Mouse (Mus musculus) MEL (cell line): ENCODE results near the gene Zbtb8os. TPM values are rescaled to one million over a fixed set of nuclear protein-coding genes. Genes with fewer than 3 reads are reported as not detected.
A peak's percentile ranks its signal among the peaks of the same experiment; 100 is the strongest.

Experiments used
- DNase-seq: peaks from one replicate; pipeline ENCODE4 v3.0.0; 2011; ENCODE audit warnings: low read depth, low spot score
- H3K27ac ChIP-seq: 2 replicates; pipeline ENCODE4 v1.5.1; 2012; ENCODE audit warnings: low read depth, mild to moderate bottlenecking, control low read depth, low read length, moderate library complexity; ENCODE audit not compliant: control insufficient read depth
- H3K27me3 ChIP-seq, 2 experiments: fragments of 150-350 bp in 1 of 2; sonication (generic) in 1 of 2; 2 replicates each; pipeline ENCODE4 v1.6.1; 2012; ENCODE audit warnings: low read length in 2 of 2, mild to moderate bottlenecking in 2 of 2, improper control_type of control experiment in 1 of 2, moderate library complexity in 1 of 2; ENCODE audit not compliant: insufficient read depth in 2 of 2, control insufficient read depth in 1 of 2
- H3K36me3 ChIP-seq, 2 experiments: 2 replicates each; pipeline ENCODE4 v1.6.1; 2012 to 2014; ENCODE audit warnings: low read length in 2 of 2, improper control_type of control experiment in 1 of 2, inconsistent platforms in 1 of 2, mild to moderate bottlenecking in 1 of 2; ENCODE audit not compliant: insufficient read depth in 2 of 2, control insufficient read depth in 1 of 2
- H3K4me1 ChIP-seq, 2 experiments: fragments of 150-350 bp in 1 of 2; sonication (generic) in 1 of 2; 2 replicates each; pipeline ENCODE4 v1.6.1; 2012; ENCODE audit warnings: low read length in 2 of 2, improper control_type of control experiment in 1 of 2, mild to moderate bottlenecking in 1 of 2; ENCODE audit not compliant: insufficient read depth in 2 of 2, control insufficient read depth in 1 of 2
- H3K4me3 ChIP-seq, 2 experiments: fragments of 150-350 bp in 1 of 2; sonication (generic) in 1 of 2; 2 replicates each; pipeline ENCODE4 v1.5.1; 2012; ENCODE audit warnings: low read depth in 2 of 2, low read length in 2 of 2, mild to moderate bottlenecking in 2 of 2, moderate library complexity in 2 of 2, control low read depth in 1 of 2, improper control_type of control experiment in 1 of 2; ENCODE audit not compliant: control insufficient read depth in 1 of 2, insufficient read depth in 1 of 2
- H3K79me2 ChIP-seq: 2 replicates; pipeline ENCODE4 v1.6.1; 2012; ENCODE audit warnings: mild to moderate bottlenecking, low read length, moderate library complexity; ENCODE audit not compliant: control insufficient read depth, poor library complexity, insufficient read depth
- H3K9ac ChIP-seq: 2 replicates; pipeline ENCODE4 v1.6.1; 2012; ENCODE audit warnings: low read depth, mild to moderate bottlenecking, control low read depth, low read length, moderate library complexity; ENCODE audit not compliant: control insufficient read depth, poor library complexity, severe bottlenecking
- H3K9me3 ChIP-seq: fragments of 150-350 bp; sonication (generic); replicated peaks from 2 replicates; pipeline ENCODE4 v1.6.1; 2012; ENCODE audit warnings: mild to moderate bottlenecking, low read length, improper control_type of control experiment, moderate library complexity; ENCODE audit not compliant: insufficient read depth
- BHLHE40 ChIP-seq: IDR thresholded peaks from 2 replicates; pipeline ENCODE4 v1.6.1; 2012; ENCODE audit warnings: low read depth, mild to moderate bottlenecking, inconsistent platforms, low read length, improper control_type of control experiment, borderline replicate concordance
- ELF1 ChIP-seq: IDR thresholded peaks from 2 replicates; pipeline ENCODE4 v1.6.1; 2014; ENCODE audit warnings: low read depth, mild to moderate bottlenecking, inconsistent platforms, low read length, improper control_type of control experiment, moderate library complexity
- EP300 ChIP-seq, 2 experiments: IDR thresholded peaks; 2 replicates each; pipeline ENCODE4 v1.6.1; 2011; ENCODE audit warnings: improper control_type of control experiment in 2 of 2, low read length in 2 of 2, low read depth in 1 of 2, mild to moderate bottlenecking in 1 of 2
- ETS1 ChIP-seq: IDR thresholded peaks from 2 replicates; pipeline ENCODE4 v1.6.1; 2012; ENCODE audit warnings: low read depth, mild to moderate bottlenecking, inconsistent platforms, low read length, improper control_type of control experiment, moderate library complexity
- GATA1 ChIP-seq: IDR thresholded peaks from 2 replicates; pipeline ENCODE4 v1.6.1; 2011; ENCODE audit warnings: low read depth, low read length, improper control_type of control experiment
- HCFC1 ChIP-seq: IDR thresholded peaks from 2 replicates; pipeline ENCODE4 v1.6.1; 2012; ENCODE audit warnings: low read depth, mild to moderate bottlenecking, inconsistent platforms, low read length, improper control_type of control experiment, moderate library complexity
- KAT2A ChIP-seq: conservative IDR thresholded peaks from 2 replicates; pipeline ENCODE4 v1.6.1; 2012; ENCODE audit warnings: low read depth, low read length, improper control_type of control experiment, inconsistent platforms
- MAX ChIP-seq: IDR thresholded peaks from 2 replicates; pipeline ENCODE4 v1.6.1; 2011; ENCODE audit warnings: low read length, improper control_type of control experiment
- MAZ ChIP-seq: IDR thresholded peaks from 2 replicates; pipeline ENCODE4 v1.6.1; 2012; ENCODE audit warnings: low read depth, mild to moderate bottlenecking, inconsistent platforms, low read length, improper control_type of control experiment
- MEF2A ChIP-seq: IDR thresholded peaks from 2 replicates; pipeline ENCODE4 v1.6.1; 2014; ENCODE audit warnings: low read depth, mild to moderate bottlenecking, inconsistent platforms, low read length, improper control_type of control experiment; ENCODE audit not compliant: poor library complexity, insufficient replicate concordance, severe bottlenecking; ENCODE audit errors: extremely low read depth
- MYB ChIP-seq: IDR thresholded peaks from 2 replicates; pipeline ENCODE4 v1.6.1; 2011; ENCODE audit warnings: mild to moderate bottlenecking, low read depth, low read length, improper control_type of control experiment
- MYC ChIP-seq: IDR thresholded peaks from 2 replicates; pipeline ENCODE4 v1.6.1; 2011; ENCODE audit warnings: low read depth, mild to moderate bottlenecking, low read length, improper control_type of control experiment, moderate library complexity
- NRF1 ChIP-seq: IDR thresholded peaks from 2 replicates; pipeline ENCODE4 v1.6.1; 2014; ENCODE audit warnings: low read depth, mild to moderate bottlenecking, inconsistent platforms, low read length, improper control_type of control experiment, moderate library complexity; ENCODE audit not compliant: poor library complexity, insufficient read depth, severe bottlenecking
- RAD21 ChIP-seq: IDR thresholded peaks from 2 replicates; pipeline ENCODE4 v1.6.1; 2011; ENCODE audit warnings: mild to moderate bottlenecking, low read depth, low read length, improper control_type of control experiment
- RCOR1 ChIP-seq: IDR thresholded peaks from 2 replicates; pipeline ENCODE4 v1.6.1; 2012; ENCODE audit warnings: low read depth, mild to moderate bottlenecking, inconsistent platforms, low read length, improper control_type of control experiment
- SMC3 ChIP-seq: IDR thresholded peaks from 2 replicates; pipeline ENCODE4 v1.6.1; 2011; ENCODE audit warnings: low read depth, low read length, improper control_type of control experiment
- TAL1 ChIP-seq: IDR thresholded peaks from 2 replicates; pipeline ENCODE4 v1.6.1; 2012; ENCODE audit warnings: mild to moderate bottlenecking, inconsistent platforms, low read length, moderate library complexity, mixed read lengths
- TCF12 ChIP-seq: IDR thresholded peaks from 2 replicates; pipeline ENCODE4 v1.6.1; 2014; ENCODE audit warnings: low read depth, mild to moderate bottlenecking, inconsistent platforms, low read length, improper control_type of control experiment, moderate library complexity
- UBTF ChIP-seq: IDR thresholded peaks from 2 replicates; pipeline ENCODE4 v1.6.1; 2012; ENCODE audit warnings: low read depth, mild to moderate bottlenecking, inconsistent platforms, low read length, improper control_type of control experiment, moderate library complexity, borderline replicate concordance; ENCODE audit not compliant: insufficient read depth
- USF1 ChIP-seq: IDR thresholded peaks from 2 replicates; pipeline ENCODE4 v1.6.1; 2014; ENCODE audit warnings: low read depth, mild to moderate bottlenecking, inconsistent platforms, low read length, improper control_type of control experiment, moderate library complexity
- USF2 ChIP-seq, 2 experiments: IDR thresholded peaks; 2 replicates each; pipeline ENCODE4 v1.6.1; 2011 to 2012; ENCODE audit warnings: improper control_type of control experiment in 2 of 2, low read length in 2 of 2, borderline replicate concordance in 1 of 2, inconsistent platforms in 1 of 2, low read depth in 1 of 2, mild to moderate bottlenecking in 1 of 2; ENCODE audit not compliant: insufficient read depth in 1 of 2
- ZC3H11A ChIP-seq: IDR thresholded peaks from 2 replicates; pipeline ENCODE4 v1.6.1; 2012; ENCODE audit warnings: low read depth, mild to moderate bottlenecking, inconsistent platforms, low read length, improper control_type of control experiment
- ZKSCAN1 ChIP-seq: IDR thresholded peaks from 2 replicates; pipeline ENCODE4 v1.6.1; 2012; ENCODE audit warnings: low read depth, mild to moderate bottlenecking, inconsistent platforms, low read length, improper control_type of control experiment, moderate library complexity
- polyA plus RNA-seq, 2 experiments: library from polyadenylated mRNA; stranded (reverse) in 1 of 2; unstranded in 1 of 2; fragments of >175 nt in 1 of 2; fragments of >200 nt in 1 of 2; gene quantifications; 2 replicates each; pipeline versions ENCODE4 v1.2.1 to v1.2.4; 2012; ENCODE audit warnings: low replicate concordance in 2 of 2, low read depth in 1 of 2; ENCODE audit not compliant: insufficient read length in 2 of 2, insufficient read depth in 1 of 2, missing spikeins in 1 of 2
- total RNA-seq: library from RNA; depleted of rRNA; stranded (reverse); fragments of 300-350 nt; gene quantifications from 2 replicates; pipeline ENCODE4 v1.2.3, GENCODE M21; 2012

Zbtb8os gene
- total and polyA plus RNA-seq, 3 experiments, result 16.7 to 22.6 TPM; not detected in 1

DNA sequence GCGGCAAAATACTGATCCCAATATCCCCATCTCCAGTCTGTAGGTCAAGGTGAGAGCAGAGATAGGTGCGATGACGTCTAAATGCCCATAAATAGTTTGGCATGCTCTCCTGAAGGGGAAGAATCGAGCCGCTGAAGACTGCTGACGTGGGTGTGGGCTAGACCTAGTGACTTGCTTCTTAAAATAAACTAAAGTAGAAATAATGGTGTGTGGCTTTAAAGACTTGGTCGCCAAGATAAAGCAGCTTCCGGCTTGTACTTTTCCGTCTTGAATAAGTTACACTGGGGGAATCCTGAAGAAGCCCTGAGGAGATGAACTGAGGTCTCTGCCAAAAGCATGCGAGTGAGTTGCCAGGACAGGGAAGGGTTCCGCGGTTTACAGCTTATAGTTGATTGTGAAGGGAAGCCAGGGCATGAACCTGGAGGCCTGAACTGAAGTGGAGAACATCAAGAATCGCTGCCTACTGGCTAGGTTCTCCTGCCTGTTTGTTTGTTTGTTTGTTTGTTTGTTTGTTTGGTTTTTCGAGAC, 54.8 kb downstream of the Zbtb8os start (continued):
- no peak for TF ChIP-seq ZKSCAN1
- peak; percentile 80; the same call in 1 of the 2 replicates for TF ChIP-seq MEF2A
- peak; percentile 67 for TF ChIP-seq GATA1
- no peak for TF ChIP-seq MYC
- TF ChIP-seq NRF1, result no peak
- TF ChIP-seq TCF12, result 0 out of 2 replicates have a peak, but pooled peaks have one; percentile 23
- TF ChIP-seq RCOR1, result no peak
- no peak for TF ChIP-seq MAX
- no peak for TF ChIP-seq MAZ
- peak; percentile 68; the same call in 1 of the 2 replicates for TF ChIP-seq ELF1

GRCm38 (mm10) chr4:129390936-129391557, 55.6 kb downstream of the Zbtb8os start:
- DNase-seq, result no peak
- TF ChIP-seq ZKSCAN1 (no peak), ZC3H11A (no peak), EP300 (IDR thresholded peaks at IDR 0.05; ENCODE audit: low read depth in 1 of 2, low read length in 2 of 2) (no peak), GATA1 (no peak)
- no peak overlapping the region for H3K9ac ChIP-seq
- no peak overlapping the region for H3K27ac ChIP-seq
- H3K4me3 ChIP-seq, result no peak overlapping the region
- no peaks in the 10 kb centered on the region for H3K79me2 ChIP-seq
- peaks cover 0 to 7% of the 10 kb centered on the region in 2 experiments; a peak in 2 of 4 replicates for H3K36me3 ChIP-seq
- peaks cover 0 to 9% of the 10 kb centered on the region in 2 experiments; a peak in 3 of 4 replicates for H3K4me1 ChIP-seq
- H3K9me3 ChIP-seq, result no peaks in the 10 kb centered on the region
- H3K27me3 ChIP-seq, result no peaks in the 10 kb centered on the region

DNA sequence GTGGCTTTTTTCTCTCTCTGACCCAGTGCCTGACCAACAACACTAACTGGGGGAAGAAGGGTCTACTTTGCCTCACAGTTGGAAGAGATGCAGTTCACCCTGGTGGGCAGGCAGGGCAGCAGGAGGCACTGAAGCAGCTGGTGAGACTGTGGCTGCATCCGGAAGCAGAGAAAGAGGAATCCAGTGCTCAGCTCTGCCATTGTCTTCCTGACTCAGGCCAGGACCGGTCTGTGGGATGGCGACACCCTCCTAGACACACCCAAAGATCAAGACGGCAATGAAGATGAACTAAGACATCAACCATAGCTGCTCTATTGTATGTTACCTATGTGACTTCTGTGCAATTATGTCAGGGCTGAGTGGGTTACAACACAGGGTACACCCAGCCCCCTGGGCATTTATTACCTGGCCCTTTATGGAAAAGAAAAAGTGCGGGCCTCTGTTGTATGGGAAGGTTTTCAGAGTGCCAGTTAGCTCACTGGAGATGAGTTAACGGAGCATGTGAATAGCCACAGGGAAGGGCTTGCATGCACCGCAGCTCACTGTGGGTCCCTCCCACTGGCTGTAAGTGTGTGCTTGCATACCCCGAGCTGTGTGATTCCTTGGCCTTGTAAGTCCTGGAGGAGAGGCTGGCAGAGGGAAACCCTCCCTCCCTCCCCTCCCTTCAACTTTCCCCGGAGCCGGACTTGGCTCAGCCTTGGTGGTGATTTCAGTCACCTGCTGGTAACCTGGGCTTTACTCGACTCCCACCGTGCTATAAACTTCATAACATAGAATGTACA, 58.8 kb downstream of the Zbtb8os start:
- H3K79me2 ChIP-seq, result no peaks in the 10 kb centered on the region
- H3K9me3 ChIP-seq, result no peaks in the 10 kb centered on the region
- no peak overlapping the region for H3K4me3 ChIP-seq
- H3K36me3 ChIP-seq, result peaks cover 0 to 2% of the 10 kb centered on the region in 2 experiments; a peak in 1 of 4 replicates
- no peak overlapping the region for H3K27ac ChIP-seq
- H3K9ac ChIP-seq, result no peak overlapping the region
- no peak for DNase-seq
- H3K27me3 ChIP-seq, result no peaks in the 10 kb centered on the region
- TF ChIP-seq ZC3H11A, result no peak
- no peak for TF ChIP-seq NRF1
- TF ChIP-seq RCOR1, result no peak
- TF ChIP-seq TCF12, result no peak
- TF ChIP-seq USF2 (IDR thresholded peaks at IDR 0.05; ENCODE audit: borderline replicate concordance in 1 of 2, insufficient read depth in 1 of 2, low read depth in 1 of 2, low read length in 2 of 2), result no peak
- TF ChIP-seq ELF1, result no peak
- no peak for TF ChIP-seq KAT2A
- no peak for TF ChIP-seq EP300 (IDR thresholded peaks at IDR 0.05; ENCODE audit: low read depth in 1 of 2, low read length in 2 of 2)
- TF ChIP-seq ETS1, result no peak
- TF ChIP-seq UBTF, result no peak
- TF ChIP-seq BHLHE40, result no peak
- TF ChIP-seq MYB, result no peak
- TF ChIP-seq SMC3, result no peak
- TF ChIP-seq HCFC1, result no peak
- no peak for TF ChIP-seq MYC
- TF ChIP-seq MAZ, result no peak
- no peak for TF ChIP-seq TAL1
- TF ChIP-seq USF1, result no peak
- TF ChIP-seq RAD21, result no peak
- H3K4me1 ChIP-seq, result peaks cover 0 to 2% of the 10 kb centered on the region in 2 experiments; a peak in 2 of 4 replicates
